Mouse (Mus musculus) Muller cell, postnatal 12 days (primary cell): ENCODE measurements around the gene Map7.
A peak's percentile ranks its signal among the peaks of the same experiment; 100 is the strongest.

Source experiments
- DNase-seq: peaks from one replicate; pipeline ENCODE4 v3.0.0-alpha.2; 2015; ENCODE audit errors: inconsistent ontology term

Gene Map7

DNA sequence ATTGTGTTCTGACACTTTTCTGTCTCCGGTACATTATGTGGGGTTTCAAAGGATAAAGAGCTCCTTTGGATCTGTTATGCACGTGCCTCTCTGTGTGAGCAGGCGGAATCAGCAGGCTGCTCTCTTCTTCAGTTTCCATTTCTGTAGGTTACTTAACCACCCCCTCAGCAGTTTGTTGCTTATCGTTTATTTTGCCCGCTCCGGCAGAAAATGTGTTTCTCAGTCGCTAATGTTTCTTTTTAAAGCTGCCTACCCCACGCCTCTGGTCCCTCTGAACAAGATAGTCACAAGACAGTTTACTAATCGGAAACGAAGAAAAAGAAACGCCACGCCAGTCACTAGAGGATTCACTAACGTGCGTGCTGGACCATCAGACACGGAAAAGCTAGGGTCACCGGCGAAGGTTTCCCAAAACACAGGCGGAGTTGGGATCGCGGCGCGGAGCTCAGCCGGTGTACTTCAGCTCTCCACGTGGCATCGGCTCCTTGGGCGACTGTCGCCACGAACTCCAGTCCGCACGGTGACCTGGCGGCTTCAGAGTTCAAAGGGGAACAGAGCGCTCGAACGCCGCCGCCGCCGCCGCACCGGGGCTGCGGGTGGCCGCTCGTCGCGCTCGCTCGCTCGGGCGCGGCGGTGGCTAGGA is at the start of gene Map7:
Gene Map7 (plus strand): TSS at position 342 of the 643 bp plus-strand sequence.
- peak; percentile 20 for DNase-seq

DNA sequence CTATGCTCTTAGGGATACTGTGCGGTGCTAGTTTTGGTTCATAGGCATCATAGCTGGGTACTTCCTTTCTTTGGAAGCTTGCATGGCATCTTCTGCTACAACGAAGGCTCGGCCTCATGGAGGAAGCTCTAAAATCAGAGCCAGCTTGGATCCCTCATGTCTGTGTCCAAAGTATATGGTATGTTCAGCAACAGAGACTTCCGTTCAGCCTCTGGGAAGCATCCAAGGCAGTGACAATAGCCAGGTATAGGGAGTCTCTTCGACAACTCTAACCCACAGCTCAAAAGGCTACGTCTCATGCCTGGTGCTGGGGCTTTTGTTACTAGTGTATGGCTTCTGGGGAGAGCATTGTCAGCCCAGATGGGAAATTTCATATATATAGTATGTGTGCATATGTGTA is 46.8 kb upstream of the Map7 start:
- no peak for DNase-seq

DNA sequence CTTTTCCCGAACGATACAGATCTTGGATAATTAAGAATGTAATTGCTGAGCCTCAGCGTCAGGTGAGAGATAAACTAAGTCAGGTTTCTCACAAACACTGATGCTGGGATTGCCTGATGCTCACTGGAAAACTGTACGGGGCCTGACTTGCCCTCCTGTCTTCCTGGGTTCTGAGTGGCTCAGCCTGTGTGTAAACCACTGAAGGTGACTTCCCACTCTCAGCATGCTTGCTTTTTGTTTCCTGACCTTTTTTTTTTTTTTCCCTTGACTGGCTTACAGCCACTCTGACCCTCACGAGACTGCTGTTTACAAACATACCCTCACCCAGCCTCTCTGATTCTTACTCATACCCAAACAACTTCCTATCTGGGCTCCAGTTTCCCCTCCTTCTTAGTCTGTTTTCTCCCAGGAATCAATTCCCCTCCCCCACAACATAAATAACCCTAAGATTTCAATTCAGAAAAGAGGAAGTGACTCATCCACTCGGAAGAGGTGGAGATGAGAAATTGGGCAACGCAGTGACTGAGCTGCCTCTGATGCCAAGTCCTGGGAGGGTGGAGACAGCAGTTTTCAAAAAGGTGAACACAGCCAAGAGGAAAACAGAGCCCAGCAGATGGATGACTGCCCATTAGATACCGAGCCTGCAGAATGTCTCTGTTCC is 43.9 kb upstream of the Map7 start:
- DNase-seq = peak; percentile 86

DNA sequence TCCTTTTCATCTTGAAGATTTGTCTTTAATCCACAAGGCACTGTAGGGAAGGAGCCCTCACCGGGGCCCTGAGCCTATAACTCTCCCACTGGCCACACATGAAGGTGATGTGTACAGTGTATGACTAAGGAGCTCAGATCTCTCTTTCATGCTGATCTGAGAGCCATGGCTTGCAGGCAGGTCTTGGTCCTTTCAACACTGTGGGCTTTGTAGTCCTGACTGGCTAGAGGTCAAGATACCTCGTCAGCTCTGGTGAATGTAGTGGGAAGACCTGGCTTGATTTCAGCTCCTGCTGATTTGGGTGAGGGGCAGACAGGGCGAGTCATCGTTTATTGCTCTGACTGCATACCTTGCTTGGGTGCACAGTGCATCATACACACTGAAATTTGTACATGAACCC is 42.7 kb upstream of the Map7 start:
- peak; percentile 73 for DNase-seq

DNA sequence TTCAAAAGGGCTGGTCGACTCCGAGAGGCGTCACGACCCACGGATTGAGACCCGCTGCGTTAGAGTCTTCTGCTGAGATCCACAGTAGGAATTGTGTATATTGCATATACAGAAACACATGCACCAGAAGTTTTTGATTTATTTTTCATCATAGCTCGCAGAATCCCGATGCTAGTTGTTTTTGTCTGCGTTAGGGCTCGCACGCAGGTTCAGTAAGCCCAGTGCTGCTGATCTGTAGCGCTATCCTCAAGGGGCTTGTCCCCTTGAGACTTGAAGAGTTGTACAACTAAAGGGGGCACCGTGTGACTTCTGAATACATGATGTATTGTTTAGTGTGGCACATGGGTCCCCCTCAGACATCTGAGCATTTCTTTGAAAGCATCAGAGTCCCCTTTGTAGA is 41.2 kb upstream of the Map7 start:
- no peak for DNase-seq

DNA sequence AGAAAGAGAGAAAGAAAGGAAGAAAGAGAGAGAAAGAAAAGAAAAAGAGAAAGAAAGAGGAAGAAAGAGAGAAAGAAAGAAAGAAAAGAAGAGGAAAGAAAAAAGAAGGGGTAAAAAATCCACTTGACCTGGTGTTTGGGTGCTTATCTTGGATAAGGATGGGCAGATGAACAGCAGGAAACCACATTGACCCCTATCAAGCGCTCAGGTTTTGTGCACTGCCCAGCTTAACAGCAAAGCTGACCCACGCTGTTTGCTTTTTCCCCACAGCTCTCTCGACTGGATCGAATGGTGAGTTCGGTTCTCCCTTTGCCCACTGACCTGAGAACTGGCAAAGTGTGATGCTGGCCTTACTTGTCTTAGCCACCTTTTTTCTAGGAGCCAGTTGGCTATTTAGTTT is 36.8 kb upstream of the Map7 start:
- no peak for DNase-seq

DNA sequence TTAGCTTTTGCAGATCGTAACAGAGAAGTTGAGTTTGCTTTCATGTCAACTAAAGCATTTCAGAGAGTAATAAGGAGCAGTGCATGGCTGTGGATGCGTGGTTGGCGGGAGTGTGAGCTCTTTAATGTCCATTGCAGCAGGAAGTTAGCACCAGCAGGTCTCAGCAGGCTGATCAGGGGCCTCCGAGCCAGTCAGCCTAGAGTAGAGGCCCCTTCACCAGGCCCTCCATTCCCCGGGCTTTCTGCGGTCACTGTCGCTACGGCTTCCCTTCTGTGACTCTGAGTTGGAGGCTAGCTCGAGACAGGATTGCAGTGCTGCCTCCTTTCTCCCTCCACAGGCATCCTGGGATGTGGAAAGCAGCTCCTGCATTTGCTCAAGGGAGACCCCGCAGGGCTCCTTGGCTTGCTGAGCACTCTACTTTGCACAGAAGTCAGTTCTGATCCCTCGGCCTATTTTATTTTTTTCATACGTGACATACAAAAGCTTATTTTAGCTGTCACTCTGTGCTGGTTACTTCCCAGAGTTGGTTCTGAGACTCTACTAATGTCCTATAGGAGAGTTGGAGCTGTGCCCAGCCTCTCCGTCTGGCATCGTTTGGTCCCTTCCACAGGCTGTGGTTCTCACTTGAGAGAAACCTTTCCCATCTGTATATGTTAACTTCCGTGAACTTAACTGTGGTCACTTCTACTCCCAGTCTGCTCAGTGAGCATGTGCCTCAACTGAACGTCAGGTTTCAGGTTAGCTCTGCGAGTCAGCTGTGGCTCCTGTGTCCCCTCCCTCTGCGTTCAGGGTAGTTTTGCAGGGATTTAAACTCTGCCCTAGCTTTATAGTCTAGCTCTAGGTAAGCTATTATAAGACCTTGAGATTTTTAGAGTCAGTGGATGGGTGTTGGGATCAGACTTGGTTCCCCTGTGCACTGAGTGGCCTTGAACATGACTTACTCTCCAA is 36.0 kb upstream of the Map7 start:
- no peak for DNase-seq

DNA sequence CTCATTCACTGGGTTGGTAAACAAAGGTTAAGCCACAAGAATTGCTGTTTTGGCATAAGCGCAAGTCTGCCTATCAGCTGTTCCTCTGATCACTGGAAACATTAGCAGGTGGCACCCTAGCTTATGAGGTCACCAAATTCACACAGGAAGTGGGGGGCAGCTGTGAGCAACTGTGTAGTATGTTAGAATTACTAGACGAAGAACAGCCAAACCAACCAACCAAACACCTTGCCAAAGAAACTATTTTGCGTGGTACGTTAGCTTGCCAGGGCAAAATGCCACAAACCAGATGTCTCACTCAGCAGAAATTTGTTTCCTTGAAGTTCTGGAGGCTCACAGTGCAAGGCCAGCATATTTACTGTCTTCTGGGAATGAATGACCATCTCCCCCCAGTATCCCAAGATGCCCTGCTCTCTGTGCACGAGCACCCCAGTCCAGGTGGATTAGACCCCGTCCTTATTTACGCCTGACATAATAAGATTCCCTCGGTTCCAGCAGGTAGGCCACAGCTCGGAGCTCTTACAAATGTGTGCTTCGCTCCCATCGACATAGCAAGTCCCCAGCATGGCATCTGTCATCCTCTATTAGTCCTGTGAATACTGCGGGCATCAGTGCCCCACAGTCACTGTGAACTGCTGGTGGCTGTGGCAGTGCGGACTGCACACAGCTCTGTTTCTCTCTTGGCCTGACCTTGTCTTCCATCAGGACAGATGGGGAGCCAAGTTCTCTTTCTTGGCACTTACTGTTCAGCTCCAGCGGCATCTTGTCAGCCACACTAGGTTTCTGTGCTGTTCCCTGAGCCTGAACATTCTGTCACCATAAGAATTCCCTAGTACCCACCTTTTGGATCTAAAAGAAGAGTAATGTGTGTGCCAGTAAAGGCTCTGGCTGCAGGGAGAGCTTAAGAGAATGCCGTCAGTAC is 28.5 kb upstream of the Map7 start:
- peak; percentile 61 for DNase-seq

DNA sequence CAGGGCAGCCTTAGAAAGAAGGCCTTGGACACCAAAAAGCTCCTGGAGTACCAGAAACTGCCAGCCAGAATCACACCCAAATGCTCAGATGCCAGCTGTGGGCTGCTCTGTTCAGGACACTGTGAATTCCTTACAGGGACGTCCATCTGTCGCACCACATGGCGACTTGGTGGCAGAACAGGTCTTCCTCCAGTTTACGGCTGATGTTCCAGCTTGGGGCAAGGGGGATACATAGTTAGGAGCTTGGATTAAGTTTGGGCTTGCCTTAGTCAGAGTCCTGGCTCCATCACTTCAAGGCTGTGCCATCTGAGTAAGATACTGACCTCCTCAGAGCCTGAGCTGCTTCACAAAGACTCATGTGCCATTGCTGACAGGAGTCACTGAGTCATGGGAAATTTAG is 26.3 kb upstream of the Map7 start:
- no peak for DNase-seq

DNA sequence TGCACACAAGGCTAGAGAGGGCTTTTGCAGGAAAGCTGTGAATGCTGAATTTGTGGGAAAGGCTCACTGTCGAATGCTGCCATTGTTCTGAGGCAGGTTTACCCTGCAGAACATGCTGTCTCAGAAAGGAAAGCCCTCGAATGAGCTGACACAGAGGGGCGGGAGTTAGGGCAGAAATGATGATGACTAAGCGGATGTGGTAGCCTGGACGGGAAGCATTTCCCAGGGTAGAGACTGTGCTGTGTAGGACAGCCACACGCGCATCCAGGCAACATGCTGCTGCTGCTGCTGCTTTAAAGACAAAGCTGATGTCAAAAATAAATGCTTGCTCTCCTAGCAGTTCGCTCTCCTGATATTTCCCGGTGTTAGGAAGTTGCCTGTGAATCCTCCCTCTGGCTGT is 24.9 kb upstream of the Map7 start:
- peak; percentile 59 for DNase-seq

DNA sequence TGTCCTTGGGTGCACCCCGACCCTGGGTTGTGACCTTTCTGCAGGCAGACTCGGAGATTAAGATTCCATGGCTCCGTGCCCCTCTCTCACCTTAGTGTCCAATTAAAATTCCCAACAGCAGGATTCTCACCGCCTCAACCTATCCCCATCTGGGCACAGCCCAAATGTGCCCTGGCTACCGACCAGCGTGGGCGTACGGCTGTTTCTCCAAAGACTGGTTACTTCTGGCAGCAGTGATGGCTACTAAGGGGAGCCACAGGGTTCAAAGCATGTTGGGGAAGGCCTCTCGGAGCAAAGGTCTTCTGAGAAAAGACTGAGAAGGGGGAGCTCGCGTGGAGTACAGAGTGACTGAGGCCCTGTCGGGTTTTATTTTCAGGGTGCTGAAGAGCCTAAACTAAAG is 23.7 kb upstream of the Map7 start:
- DNase-seq = no peak

DNA sequence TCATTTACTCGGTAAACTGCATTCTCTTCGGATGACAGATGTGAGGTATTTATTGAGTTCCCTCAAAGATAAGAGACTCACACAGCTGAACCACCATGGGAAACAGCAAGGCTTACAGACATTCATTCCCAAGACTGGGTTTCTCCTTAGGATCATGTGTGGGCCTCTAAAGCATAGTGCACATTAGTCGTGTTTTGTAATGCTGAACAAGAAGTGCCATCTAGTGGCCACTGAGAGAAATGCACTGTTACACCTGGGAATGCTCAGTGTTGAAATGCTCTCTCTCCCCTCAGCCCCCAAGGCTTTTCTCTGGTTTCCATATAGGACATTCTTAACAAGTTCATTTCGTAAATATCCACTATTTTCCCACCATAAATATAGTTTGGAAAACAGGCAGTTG is 23.0 kb upstream of the Map7 start:
- peak; percentile 41 for DNase-seq

DNA sequence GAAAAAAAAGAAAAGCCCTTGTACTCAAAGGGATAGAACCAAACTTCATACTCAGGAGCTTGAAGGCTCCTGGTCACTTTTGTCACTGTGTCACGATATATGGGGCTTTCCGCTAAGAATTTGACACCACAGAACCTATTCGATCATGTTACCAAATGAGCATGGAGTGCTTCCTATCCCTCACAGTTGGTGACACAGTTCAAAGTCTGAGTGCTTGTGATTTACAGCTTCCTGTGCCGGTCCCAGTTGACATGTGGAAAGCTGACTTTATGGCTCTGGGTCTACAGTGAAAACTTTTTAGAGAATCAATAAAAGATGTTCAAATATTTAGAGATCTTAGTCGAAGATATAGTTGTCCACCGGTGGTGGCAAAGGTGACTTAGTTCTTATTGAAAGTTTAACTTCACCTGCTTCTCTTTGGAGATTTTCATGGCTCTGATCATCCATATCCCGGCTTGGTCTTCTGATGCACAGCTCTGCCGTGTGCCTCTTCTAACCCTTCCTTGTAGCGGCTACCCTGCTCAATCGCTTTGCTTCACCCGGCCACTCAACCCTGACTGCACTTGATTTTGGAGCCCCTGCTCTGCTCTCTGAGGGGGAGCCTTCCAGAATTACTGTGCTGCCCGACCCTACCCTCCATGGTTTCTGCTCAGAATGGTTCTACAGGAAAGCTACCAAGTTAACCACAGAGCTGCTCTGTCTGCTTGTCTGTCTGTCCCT is 15.2 kb upstream of the Map7 start:
- DNase-seq = no peak

DNA sequence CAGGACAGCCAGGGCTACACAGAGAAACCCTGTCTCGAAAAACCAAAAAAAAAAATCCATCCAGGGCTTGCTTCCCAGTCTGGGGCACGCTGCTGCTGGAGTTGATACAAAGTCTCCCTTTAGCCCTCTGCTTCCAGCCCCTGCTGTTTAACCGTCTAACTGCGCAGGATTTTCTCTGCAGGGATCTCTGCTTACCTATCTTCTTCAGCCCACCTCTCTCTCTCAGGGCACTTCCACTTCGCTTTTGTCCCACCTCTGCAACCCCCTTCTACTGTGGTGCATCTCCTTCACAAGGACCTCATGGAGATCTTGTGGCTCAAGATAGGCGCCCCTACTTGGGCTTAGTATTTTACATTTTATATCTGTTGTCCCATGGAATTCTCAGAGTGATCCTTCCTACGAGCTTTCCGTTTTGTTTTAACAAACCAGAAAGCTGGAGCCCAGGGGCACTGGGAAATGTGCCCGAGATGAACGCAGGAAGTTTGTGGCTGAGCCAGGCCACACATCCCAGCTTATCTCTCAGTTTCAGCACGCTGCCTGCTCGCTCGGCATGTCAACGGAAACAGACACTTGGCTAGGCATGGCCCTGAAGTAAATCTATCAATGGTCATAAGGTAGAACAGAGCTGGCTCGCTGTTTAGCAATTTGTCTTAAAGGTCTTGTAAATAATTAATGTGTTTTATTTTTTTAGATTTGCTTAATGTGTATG is 12.8 kb upstream of the Map7 start:
- DNase-seq = no peak

DNA sequence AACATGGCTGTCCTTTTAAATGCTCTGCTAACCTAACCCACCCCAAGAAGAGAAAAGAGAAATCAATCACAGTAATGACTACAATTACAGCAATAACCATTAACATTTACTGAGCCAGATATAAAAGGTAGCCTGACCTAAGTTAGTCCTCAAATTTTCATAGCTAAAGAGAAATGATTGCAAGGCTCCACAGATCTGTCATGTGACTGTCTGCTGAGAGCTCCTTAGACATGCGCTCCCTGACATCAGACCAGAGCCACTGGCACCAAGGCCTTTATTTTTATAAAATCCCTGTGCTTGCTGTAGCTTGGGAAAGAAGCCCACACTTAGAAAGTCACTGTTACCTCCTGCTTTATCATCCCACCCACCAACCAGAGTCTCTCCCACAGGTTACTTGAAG is 11.8 kb upstream of the Map7 start:
- no peak for DNase-seq

DNA sequence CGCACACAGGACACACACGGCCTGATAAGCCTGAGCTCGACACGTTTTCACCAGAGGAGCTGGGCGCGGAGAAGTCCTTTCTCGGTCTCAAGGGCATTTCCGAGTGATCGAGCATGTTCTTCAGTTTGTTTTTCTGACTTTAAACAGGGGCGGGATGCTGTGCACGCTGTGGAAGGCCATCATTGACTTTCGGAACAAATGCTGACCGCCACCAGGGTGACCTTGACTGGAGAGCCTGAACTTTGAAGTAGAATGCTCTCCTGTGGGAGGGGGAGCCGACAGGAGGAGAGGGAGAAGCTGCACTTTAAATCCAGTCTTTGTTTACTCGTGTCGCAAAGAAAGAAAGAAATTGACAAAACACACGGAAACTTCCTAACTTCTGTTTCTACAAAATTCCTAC is 6.9 kb upstream of the Map7 start:
- DNase-seq = no peak

DNA sequence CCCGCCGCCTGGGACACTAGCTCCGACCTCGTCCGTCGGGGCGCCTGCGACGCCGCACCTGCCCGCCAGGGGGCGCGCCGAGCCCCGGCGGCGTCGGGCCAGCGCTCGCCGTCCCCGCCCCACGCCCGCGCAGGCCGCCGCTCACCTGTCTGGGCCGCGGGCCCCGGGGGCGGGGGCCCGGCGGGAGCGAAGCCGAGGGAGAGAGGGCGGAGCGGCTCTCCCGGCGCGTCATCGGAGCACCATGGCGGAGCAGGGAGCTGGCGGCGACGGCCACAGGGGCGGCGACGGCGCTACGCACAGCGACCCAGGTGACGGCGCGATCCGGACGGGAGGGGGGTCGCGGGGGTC is 476 bp downstream of the Map7 start:
- DNase-seq = peak; percentile 67

DNA sequence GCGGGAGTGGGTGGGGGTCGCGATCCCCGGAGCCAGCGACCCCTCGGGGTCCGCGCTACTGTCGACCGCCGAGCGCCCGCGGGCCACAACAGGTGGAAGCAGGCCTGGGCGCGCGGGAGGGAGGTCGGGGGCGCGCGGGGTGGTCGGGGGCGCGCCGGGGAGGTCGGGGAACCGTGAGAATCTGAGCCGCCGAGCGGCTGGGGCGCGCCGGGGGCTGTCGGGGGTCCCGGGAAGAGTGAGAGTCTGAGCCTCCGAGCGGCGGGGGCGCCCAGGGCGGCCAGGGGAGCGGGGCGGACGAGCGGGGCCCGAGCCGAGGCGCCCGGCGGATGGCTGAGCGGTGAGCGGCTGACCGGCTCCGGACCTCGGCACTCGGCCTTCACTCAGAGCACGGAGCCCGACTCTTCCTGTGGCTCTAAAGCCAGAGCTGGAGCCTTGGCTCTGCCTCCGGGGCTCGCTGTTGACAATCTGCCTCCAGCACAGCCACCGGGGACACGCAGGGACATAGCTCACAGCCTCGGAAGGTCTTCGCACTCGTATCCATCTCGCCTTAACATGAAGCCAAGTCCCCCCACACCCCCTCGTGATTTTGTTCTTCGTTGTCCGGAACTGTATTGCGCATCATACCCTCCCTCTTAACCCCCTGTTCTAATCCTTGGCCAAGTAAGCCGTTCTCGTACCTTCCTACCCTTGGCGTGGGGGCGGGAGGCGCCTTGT is 1.0 kb downstream of the Map7 start:
- DNase-seq = peak; percentile 57

DNA sequence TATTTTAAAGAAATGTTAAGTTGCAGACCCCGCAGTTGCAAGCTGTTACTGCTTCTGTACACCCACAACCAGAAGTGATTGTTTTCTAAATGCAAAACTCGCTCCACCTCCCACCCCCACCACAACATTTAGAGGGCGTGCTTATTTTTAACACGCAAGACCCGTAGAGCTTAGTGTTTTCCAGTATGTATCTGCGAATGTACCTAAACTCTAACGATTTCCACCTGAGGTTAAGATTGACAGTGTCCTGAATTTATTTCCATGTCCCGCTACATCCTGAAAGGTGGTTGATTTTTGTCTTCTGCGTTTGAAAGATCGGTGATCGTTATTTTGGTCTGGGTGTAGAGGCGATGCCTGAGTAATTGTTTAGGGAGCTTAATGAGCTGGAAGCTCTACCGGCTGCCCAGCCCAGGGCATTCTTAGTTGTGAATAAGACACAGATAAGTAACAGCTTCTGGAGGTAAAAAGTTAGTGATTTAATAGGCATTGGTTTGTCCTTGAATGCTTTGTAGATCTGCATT is 1.6 kb downstream of the Map7 start:
- peak; percentile 60 for DNase-seq

DNA sequence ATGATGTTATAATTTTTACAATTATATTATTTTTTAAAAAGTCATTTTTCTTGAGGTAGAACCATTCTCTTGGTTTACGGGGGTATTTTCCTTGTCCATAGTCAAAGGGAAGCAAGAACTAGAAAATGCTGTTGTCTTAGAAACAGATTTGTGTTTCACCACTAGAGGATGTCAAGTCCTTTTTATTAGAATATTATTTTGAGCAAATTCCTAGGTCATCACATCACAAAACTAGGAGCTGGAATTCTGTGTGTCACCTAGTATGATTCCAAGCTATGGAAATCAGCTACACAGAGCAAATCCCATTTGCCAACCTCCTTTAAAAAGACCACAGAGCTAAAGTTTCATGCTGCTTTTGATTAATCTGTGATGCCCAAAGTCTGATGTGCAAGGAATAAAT is 3.9 kb downstream of the Map7 start:
- DNase-seq = peak; percentile 75
